Comparison of ENCODE assay signal across 24 mouse cellular contexts in genomic region chr5:24654491-24654890, GRCm38 (mm10). TPM values are rescaled to one million over a fixed set of nuclear protein-coding genes. Genes with fewer than 3 reads are reported as not detected.
DNase-seq lines count a peak whose midpoint lies in the region; ATAC-seq lines count a peak whose summit lies in the region.
"Had no signal": no experiment of that assay in that cellular context is flagged by ENCODE, and none has a peak within 500 bp of the region (broad histone marks: within the 10 kb centered on the region; RNA-seq: fewer than 3 reads in every experiment).

No protein-coding gene starts in this region.

- H3K27me3 ChIP-seq in forebrain, embryonic 16.5 days (replicated peaks; ENCODE audit: control insufficient read depth, insufficient read depth, low read length): no peaks in the 10 kb centered on the region
- peaks cover 18% of the 10 kb centered on the region for H3K27me3 ChIP-seq in forebrain, embryonic 10.5 days (ENCODE audit: poor library complexity, severe bottlenecking)
- peaks cover 42% of the 10 kb centered on the region for H3K27me3 ChIP-seq in megakaryocyte, embryonic 14.5 days (replicated peaks)
- H3K27me3 ChIP-seq: CH12.LX; embryonic facial prominence, embryonic 12.5 days had no signal

- peak overlapping the region; percentile 17; the same call in 1 of the 2 replicates for H3K27ac ChIP-seq in forebrain, embryonic 16.5 days (ENCODE audit: low read length)
- H3K27ac ChIP-seq in forebrain, embryonic 10.5 days: no peak overlapping the region
- H3K27ac ChIP-seq: embryonic facial prominence, embryonic 10.5 days; embryonic facial prominence, embryonic 12.5 days; forebrain, embryonic 12.5 days had no signal

- no peak for DNase-seq in forebrain, embryonic 10.5 days (ENCODE audit: extremely low spot score, low spot score)
- peak; percentile 15 for DNase-seq in 416B (ENCODE audit: low read depth)
- no peak for DNase-seq in gastrocnemius, postnatal 4 days (ENCODE audit: low spot score in 2 of 2)
- DNase-seq: adrenal gland, adult 8-10 months; adrenal gland, postnatal 14 days; adrenal gland, postnatal 36 days; B cell, adult 2 months; cerebellum, adult 11-12 months; cerebellum, adult 2 months; cerebellum, adult 9-10 months; cerebellum, postnatal 10 days; cerebellum, postnatal 25 days; forebrain, postnatal 0 days had no signal

- no peaks in the 10 kb centered on the region for H3K36me3 ChIP-seq in forebrain, embryonic 16.5 days (ENCODE audit: control insufficient read depth, insufficient read depth)
- no peaks in the 10 kb centered on the region for H3K36me3 ChIP-seq in forebrain, embryonic 10.5 days (replicated peaks)
- no peaks in the 10 kb centered on the region for H3K36me3 ChIP-seq in megakaryocyte, embryonic 14.5 days (replicated peaks; ENCODE audit: low read length)
- H3K36me3 ChIP-seq: embryonic facial prominence, embryonic 10.5 days; embryonic facial prominence, embryonic 12.5 days; forebrain, embryonic 12.5 days; G1E had no signal

- H3K9ac ChIP-seq in forebrain, embryonic 16.5 days (replicated peaks; ENCODE audit: low read depth, low read length): no peak overlapping the region
- H3K9ac ChIP-seq: embryonic facial prominence, embryonic 12.5 days; forebrain, embryonic 12.5 days; forebrain, postnatal 0 days had no signal

- 87% methylated on average over 6 of the region's 6 CpGs for WGBS in forebrain, embryonic 16.5 days
- WGBS in forebrain, embryonic 10.5 days: 86% methylated on average over 6 of the region's 6 CpGs

- no peaks in the 10 kb centered on the region for H3K9me3 ChIP-seq in forebrain, embryonic 16.5 days (ENCODE audit: control insufficient read depth, low read length)
- H3K9me3 ChIP-seq in forebrain, embryonic 10.5 days: no peaks in the 10 kb centered on the region
- H3K9me3 ChIP-seq in megakaryocyte, embryonic 14.5 days: peaks cover 15% of the 10 kb centered on the region; the same call in 1 of the 2 replicates
- H3K9me3 ChIP-seq: embryonic facial prominence, embryonic 10.5 days; embryonic facial prominence, embryonic 12.5 days; forebrain, embryonic 12.5 days; G1E had no signal

- H3K4me2 ChIP-seq in forebrain, embryonic 16.5 days (ENCODE audit: low read length): no peak overlapping the region
- H3K4me2 ChIP-seq: embryonic facial prominence, embryonic 12.5 days; forebrain, embryonic 12.5 days had no signal

- no peak overlapping the region for H3K4me3 ChIP-seq in forebrain, embryonic 16.5 days (replicated peaks; ENCODE audit: low read length)
- H3K4me3 ChIP-seq in forebrain, embryonic 10.5 days: no peak overlapping the region
- H3K4me3 ChIP-seq in megakaryocyte, embryonic 14.5 days (replicated peaks): peak overlapping the region; percentile 38
- H3K4me3 ChIP-seq: embryonic facial prominence, embryonic 10.5 days; embryonic facial prominence, embryonic 12.5 days; forebrain, embryonic 12.5 days had no signal

- no peak for ATAC-seq in forebrain, embryonic 16.5 days
- no peak for ATAC-seq in megakaryocyte, adult 5-6 weeks (ENCODE audit: poor library complexity, severe bottlenecking)
- ATAC-seq: activated CD4-positive, CD25-positive, alpha-beta regulatory T cell, adult 4 months; CD4-positive, CD25-positive, alpha-beta regulatory T cell, adult 4 months; Patski had no signal

- peaks cover 14% of the 10 kb centered on the region for H3K4me1 ChIP-seq in forebrain, embryonic 16.5 days (replicated peaks; ENCODE audit: control insufficient read depth, insufficient read depth, low read length)
- H3K4me1 ChIP-seq in forebrain, embryonic 10.5 days: peaks cover 6% of the 10 kb centered on the region; the same call in 1 of the 2 replicates
- H3K4me1 ChIP-seq in megakaryocyte, embryonic 14.5 days: peaks cover 38% of the 10 kb centered on the region
- H3K4me1 ChIP-seq: embryonic facial prominence, embryonic 12.5 days had no signal

RNA-seq across cellular contexts. Expression of gene Smarcd3, which starts 30.3 kb away (rescaled TPM):
- 156 and 181 TPM in 2 replicates for polyA plus RNA-seq in forebrain, embryonic 16.5 days (2015; fragmentation: Nextera tagmentation; extraction: Ambion mirVana)
- polyA plus RNA-seq in forebrain, embryonic 10.5 days (2016; fragmentation: Nextera tagmentation; extraction: Ambion mirVana): 34.7 and 39.7 TPM in 2 replicates
- polyA plus RNA-seq in megakaryocyte, embryonic 14.5 days (2012; ENCODE audit: insufficient read depth, low replicate concordance): 0.76 TPM in 1 of 2 replicates, not detected in the other
- total RNA-seq in megakaryocyte, adult 5-6 weeks (2015): not detected in 2 replicates
- total RNA-seq in megakaryocyte, adult 5-6 weeks (2017): 0.07 TPM in 1 of 2 replicates, not detected in the other
- total RNA-seq in gastrocnemius, postnatal 4 days (2021): 100 to 1,000 TPM; 131 to 137 TPM
- polyA plus RNA-seq: G1E had no signal

RNA-seq across cellular contexts. Expression of gene Nub1, which starts 30.8 kb away (rescaled TPM):
- polyA plus RNA-seq in forebrain, embryonic 16.5 days (2015; fragmentation: Nextera tagmentation; extraction: Ambion mirVana): 70.0 and 71.2 TPM in 2 replicates
- 26.1 and 27.0 TPM in 2 replicates for polyA plus RNA-seq in forebrain, embryonic 10.5 days (2016; fragmentation: Nextera tagmentation; extraction: Ambion mirVana)
- 37.7 and 58.3 TPM in 2 replicates for polyA plus RNA-seq in megakaryocyte, embryonic 14.5 days (2012; ENCODE audit: insufficient read depth, low replicate concordance)
- 38.3 and 39.9 TPM in 2 replicates for total RNA-seq in megakaryocyte, adult 5-6 weeks (2015)
- 61.5 and 67.3 TPM in 2 replicates for total RNA-seq in megakaryocyte, adult 5-6 weeks (2017)
- total RNA-seq in gastrocnemius, postnatal 4 days (2021): 10 to 100 TPM; 29.1 to 29.2 TPM

Comparison
In these comparisons a context has a peak if more than half of its experiments do, and no peak if none do; other contexts are left out.
1. RNA of gene Smarcd3, which starts 30.3 kb away (polyA plus RNA-seq): 156 to 181 TPM in forebrain, embryonic 16.5 days and 34.7 to 39.7 TPM in forebrain, embryonic 10.5 days; 0.76 TPM in megakaryocyte, embryonic 14.5 days; every median in the first group is over 10 times any median in the second.